Mouse (Mus musculus) megakaryocyte, embryonic 14.5 days (primary cell): ENCODE results near the gene Mcrip1. TPM values are rescaled to one million over a fixed set of nuclear protein-coding genes. Genes with fewer than 3 reads are reported as not detected.
"Not testable (repeated sequence)": the region's sequence is repeated elsewhere in the genome, so short reads cannot be mapped to it uniquely, and the experiment has no call there.

Experiments used
- H3K27me3 ChIP-seq: replicated peaks from 2 replicates; pipeline ENCODE3; 2012; ENCODE audit warnings: inconsistent platforms
- H3K36me3 ChIP-seq: replicated peaks from 2 replicates; pipeline ENCODE3; 2012; ENCODE audit warnings: low read length, inconsistent platforms, mixed read lengths
- H3K4me1 ChIP-seq: 2 replicates; pipeline ENCODE4 v1.6.1; 2012; ENCODE audit warnings: inconsistent platforms
- H3K4me3 ChIP-seq: replicated peaks from 2 replicates; pipeline ENCODE3; 2012; ENCODE audit warnings: moderate library complexity, mild to moderate bottlenecking, inconsistent platforms
- H3K9me3 ChIP-seq: 2 replicates; pipeline ENCODE4 v1.6.1; 2012; ENCODE audit warnings: inconsistent platforms
- FLI1 ChIP-seq: IDR thresholded peaks from 2 replicates; pipeline ENCODE4 v1.6.1; 2012; ENCODE audit warnings: low read length, inconsistent platforms, mixed read lengths
- GATA1 ChIP-seq: IDR thresholded peaks from 3 replicates; pipeline ENCODE4 v1.6.1; 2012; ENCODE audit warnings: mixed read lengths, low read length, inconsistent platforms, borderline replicate concordance
- polyA plus RNA-seq: library from polyadenylated mRNA; stranded (reverse); fragments of >175 nt; gene quantifications from 2 replicates; pipeline ENCODE4 v1.2.3, GENCODE M21; 2012; ENCODE audit warnings: low replicate concordance; ENCODE audit not compliant: insufficient read depth

Gene Mcrip1
- polyA plus RNA-seq, 1 experiment, result 227 TPM

DNA sequence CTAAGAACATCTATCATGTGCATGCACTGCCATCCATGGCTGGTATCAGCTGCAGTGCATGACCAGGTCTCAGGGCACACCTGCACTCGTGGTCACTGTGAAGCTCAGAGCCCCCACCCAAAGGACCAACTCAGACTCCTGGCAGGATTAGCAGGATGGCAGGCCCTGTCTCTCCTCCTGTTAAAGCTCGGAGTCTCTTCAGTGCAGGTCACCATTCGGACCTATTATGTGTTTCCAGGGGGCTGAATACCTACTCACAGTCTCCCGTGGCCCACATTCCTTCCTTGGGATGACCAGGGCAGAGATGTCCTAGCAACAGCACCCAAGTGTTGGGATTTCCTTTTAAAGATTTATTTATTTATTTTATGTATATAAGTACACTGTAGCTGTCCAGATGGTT, 32.4 kb downstream of the Mcrip1 start:
- Histone ChIP-seq H3K36me3 (peaks cover 2% of the 10 kb centered on the region), H3K9me3 (peaks cover 4% of the 10 kb centered on the region; the same call in 1 of the 2 replicates), H3K27me3 (peaks cover 2% of the 10 kb centered on the region), H3K4me1 (peaks cover 62% of the 10 kb centered on the region), H3K4me3 (no peak overlapping the region)
- TF ChIP-seq FLI1 (no peak), GATA1 (no peak)

DNA sequence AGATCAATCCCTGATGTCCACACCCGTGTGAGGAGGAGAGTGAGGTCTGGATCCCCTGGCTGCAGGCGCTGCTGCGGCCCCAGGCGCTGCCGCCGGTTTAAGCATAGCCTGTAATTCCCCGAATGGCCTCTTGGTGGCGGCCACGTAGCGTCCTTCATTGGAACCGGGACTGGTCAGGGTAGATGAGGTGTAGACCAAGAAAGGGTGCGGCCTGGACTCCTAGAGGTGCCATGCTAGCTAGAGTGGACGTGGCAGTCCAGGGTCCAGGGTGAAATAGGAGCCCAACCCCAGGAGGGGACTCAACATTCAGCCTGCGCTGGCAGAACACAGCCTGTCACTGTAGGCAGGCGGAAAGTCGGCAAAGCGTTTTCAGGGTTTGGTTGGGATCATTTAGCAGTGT, 33.9 kb downstream of the Mcrip1 start:
- TF ChIP-seq FLI1, result no peak
- TF ChIP-seq GATA1, result no peak
- H3K9me3 ChIP-seq, result no peaks in the 10 kb centered on the region
- H3K36me3 ChIP-seq, result no peaks in the 10 kb centered on the region
- H3K27me3 ChIP-seq, result no peaks in the 10 kb centered on the region
- H3K4me3 ChIP-seq, result peak overlapping the region; percentile 83
- peaks cover 69% of the 10 kb centered on the region for H3K4me1 ChIP-seq

DNA sequence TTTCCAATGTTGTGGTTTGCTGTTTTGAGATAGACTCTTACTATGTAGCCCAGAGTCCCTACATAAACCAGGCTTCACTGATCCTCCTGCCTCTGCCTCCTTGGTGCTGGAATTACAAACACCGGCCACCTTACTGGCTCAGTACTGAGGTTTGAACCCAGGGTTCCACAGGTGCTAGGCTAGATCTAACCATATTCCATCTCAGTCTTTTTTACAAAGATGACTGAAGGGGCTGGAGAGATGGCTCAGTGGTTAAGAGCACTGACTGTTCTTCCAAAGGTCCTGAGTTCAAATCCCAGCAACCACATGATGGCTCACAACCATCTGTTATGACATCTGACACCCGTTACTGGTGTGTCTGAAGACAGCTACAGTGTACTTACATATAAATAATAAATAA, 35.3 kb downstream of the Mcrip1 start:
- H3K4me3 ChIP-seq, H3K9me3 ChIP-seq, H3K27me3 ChIP-seq, H3K36me3 ChIP-seq: not testable (repeated sequence)
- peaks cover 69% of the 10 kb centered on the region for H3K4me1 ChIP-seq

DNA sequence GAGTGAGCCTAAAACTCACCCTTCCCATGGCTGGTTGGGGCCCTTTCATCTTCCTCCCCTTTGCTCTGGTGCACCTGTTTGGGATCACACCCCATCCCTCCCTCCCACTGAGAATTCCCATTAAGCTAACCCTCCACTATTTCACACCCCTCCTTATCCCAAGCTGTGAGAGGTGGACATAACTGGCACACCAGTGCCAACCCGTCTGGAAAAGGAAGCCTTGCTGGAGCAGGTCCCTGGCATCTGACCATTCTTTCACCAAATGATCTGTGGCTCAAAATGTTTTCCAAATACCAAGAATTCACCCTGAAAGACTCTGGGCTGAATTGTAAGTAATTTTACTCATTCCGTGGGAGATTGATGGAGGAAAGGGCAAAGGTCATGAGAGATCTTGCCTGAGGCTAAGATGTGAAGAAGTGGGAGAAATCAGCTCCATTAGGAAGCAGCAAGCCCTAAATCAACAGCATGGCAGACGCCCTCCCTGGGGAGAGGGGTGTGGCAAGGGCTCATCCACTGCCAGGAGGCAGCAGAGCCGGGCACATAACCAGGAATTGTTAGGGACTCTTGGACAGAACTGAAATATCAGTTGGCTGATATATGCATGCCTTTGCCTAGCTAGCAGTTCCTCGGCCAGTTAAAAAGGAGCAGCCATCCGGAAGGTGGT, 36.6 kb downstream of the Mcrip1 start:
- Histone ChIP-seq H3K4me3 (no peak overlapping the region), H3K27me3 (no peaks in the 10 kb centered on the region), H3K9me3 (no peaks in the 10 kb centered on the region), H3K4me1 (peaks cover 68% of the 10 kb centered on the region), H3K36me3 (no peaks in the 10 kb centered on the region)
- TF ChIP-seq FLI1 (no peak), GATA1 (no peak)

DNA sequence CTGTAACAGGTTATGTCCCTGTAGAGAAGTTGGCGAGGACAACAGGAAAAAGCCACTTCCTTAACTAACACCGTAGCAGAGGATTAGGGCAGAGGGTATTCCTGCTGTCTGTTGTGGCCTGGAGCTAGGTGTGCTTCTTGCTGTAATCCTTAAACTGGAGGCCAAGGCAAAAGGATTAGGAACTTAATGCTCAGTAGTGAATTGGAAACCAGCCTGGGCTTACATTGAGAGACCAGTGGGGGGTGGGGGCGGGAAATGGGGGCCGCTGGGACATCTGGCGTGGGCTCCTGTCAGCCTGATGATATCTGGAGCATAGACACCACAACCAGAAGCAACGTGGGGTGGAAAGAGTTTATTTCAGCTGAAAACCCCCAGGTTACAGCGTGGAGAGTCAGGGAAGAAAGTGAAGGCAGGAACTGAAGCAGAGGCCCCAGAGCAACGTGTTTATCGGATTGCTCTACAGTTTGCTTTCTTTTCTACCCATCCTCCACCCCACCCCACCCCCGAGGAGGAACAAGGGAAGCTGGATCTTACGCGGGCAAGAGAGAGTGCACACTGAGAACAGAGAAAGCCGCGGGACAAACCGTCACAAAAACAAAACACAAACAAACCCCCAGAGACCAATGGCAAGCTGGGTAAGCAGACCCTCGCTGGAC, 39.0 kb downstream of the Mcrip1 start:
- peaks cover 1% of the 10 kb centered on the region for H3K27me3 ChIP-seq
- H3K36me3 ChIP-seq, result no peaks in the 10 kb centered on the region
- no peak for TF ChIP-seq GATA1
- TF ChIP-seq FLI1, result no peak
- peaks cover 75% of the 10 kb centered on the region for H3K4me1 ChIP-seq
- no peaks in the 10 kb centered on the region for H3K9me3 ChIP-seq
- peak overlapping the region; percentile 90 for H3K4me3 ChIP-seq

DNA sequence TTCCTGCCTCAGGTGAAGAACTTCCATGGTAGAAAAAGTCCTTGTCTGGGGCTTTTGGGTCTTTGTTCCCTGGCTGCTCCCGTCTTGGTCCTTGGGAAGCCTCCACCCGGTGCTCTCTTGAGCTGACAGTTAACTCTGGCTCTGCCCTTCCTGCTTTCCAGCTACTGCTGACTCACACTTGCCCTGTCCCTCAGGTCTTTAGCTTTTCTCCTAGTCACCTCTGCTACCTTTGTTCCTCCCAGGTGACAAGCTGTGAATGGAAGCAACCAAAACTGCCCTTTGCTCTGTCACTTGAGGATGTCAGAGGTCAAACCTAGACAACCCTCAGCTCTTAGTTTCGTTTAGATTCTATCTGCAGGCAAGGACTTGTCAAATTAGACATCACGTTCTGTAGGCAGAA, 39.6 kb downstream of the Mcrip1 start:
- peak overlapping the region; percentile 90 for H3K4me3 ChIP-seq
- peaks cover 4% of the 10 kb centered on the region for H3K27me3 ChIP-seq

DNA sequence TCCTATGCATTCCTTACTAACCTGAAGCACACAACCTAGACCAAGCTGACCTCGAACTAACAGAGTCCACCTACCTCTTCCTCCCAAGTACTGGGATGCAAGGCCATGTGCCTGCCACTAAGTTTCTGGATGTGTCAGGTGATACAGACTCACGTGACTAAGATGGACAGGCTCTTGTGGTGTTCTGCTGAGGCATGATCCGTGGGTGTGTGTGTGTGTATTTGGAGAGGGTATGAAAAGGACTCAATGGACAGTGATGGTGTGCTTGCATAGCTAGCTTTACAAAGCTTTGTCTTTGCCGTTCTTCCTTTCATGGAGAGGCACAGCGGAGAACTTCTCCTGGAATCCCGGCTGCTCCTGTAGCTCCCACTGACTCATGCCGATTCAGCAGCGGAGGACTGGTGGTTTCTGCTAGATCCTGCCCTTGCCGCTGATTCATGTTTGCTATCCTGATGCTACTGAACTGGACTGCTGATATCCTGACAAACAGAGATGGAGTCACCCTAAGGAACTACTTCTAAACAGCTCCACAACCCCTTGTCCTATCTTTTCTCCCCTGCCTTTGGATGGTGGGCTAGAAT, 41.1 kb downstream of the Mcrip1 start:
- Histone ChIP-seq H3K4me3 (peak overlapping the region; percentile 64), H3K4me1 (peaks cover 66% of the 10 kb centered on the region), H3K27me3 (peaks cover 11% of the 10 kb centered on the region)

More for the DNA sequence above, 39.6 kb downstream of the Mcrip1 start:
- TF ChIP-seq GATA1 (no peak), FLI1 (no peak)
- Histone ChIP-seq H3K36me3 (no peaks in the 10 kb centered on the region), H3K4me1 (peaks cover 71% of the 10 kb centered on the region), H3K9me3 (no peaks in the 10 kb centered on the region)

DNA sequence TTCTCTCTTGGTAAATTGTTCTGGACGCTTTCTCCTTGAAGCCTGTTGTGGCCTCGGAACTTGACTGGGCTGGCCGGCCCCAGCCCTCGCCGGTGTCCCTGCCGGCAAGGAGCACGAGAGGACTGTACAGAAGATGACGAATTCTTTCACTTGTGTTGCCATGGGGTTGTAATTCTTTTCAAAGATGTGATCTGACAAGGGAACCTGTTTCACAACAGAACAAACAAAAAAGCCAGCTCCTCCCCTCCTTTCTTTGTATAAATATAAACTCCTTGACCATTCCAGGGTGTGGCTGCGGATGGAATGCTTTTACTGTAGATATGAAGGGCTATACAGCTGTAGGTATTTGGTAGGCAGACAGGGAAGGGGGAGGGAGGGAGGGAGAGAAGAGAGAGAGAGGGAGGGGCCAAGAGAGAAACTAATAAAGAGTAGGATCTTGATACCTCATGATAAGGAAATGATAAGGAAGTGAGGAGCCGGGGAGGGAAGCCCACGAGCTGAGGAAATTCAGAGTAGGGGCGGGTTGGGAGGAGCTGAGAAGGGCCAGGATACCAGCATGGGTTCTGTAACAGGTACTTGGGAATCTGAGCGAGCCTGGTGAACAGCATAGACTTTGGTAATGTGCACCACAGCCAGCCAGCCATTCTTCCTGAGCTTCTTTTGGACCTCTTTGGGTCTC, 41.8 kb downstream of the Mcrip1 start:
- no peaks in the 10 kb centered on the region for H3K9me3 ChIP-seq
- H3K4me3 ChIP-seq, result peak overlapping the region; percentile 64
- H3K36me3 ChIP-seq, result no peaks in the 10 kb centered on the region
- TF ChIP-seq GATA1 (no peak), FLI1 (no peak)
- peaks cover 15% of the 10 kb centered on the region for H3K27me3 ChIP-seq
- peaks cover 65% of the 10 kb centered on the region for H3K4me1 ChIP-seq

More for the DNA sequence above, 41.1 kb downstream of the Mcrip1 start:
- no peaks in the 10 kb centered on the region for H3K36me3 ChIP-seq
- H3K9me3 ChIP-seq, result no peaks in the 10 kb centered on the region
- no peak for TF ChIP-seq GATA1
- no peak for TF ChIP-seq FLI1

DNA sequence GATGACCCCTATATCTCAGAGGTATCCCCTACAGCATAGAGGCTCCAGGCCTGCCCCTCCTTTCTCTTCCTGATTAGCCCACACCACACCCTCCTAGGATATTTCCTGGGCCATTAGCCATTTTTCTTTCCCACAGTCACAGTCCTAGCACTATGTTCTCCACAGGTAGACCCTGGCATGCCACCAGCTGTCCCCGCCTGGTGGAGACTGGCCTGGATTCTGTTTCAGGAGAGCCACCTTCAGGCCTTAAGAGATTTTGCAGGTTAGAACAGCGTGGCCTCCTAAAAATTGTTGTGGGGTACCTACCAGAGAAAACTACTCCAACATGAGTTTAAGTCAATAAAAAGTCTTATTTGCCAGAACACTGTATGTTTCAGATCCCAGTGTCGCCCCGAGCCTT, 42.6 kb downstream of the Mcrip1 start:
- Histone ChIP-seq H3K27me3 (peaks cover 15% of the 10 kb centered on the region), H3K4me3 (no peak overlapping the region), H3K36me3 (no peaks in the 10 kb centered on the region), H3K4me1 (peaks cover 63% of the 10 kb centered on the region), H3K9me3 (no peaks in the 10 kb centered on the region)
- TF ChIP-seq FLI1 (no peak), GATA1 (no peak)

DNA sequence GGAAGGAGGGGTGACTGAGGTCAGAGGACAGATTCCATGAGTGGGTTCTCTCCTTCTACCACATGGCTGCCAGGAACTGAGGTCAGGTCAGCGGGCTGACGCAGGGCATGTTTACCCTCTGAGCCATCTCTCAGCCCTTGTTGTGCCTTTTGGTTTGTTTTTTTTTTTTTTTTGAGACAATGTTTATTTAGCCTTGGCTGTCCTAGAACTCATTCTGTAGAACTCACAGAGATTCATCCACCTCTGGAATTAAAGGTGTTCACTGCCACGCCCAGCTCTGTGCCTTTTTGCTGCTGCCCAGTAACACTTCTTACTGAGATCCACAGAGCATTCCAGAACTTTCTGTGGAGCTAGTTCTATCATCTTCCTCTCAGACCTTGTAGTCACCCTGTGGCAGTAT, 43.9 kb downstream of the Mcrip1 start:
- H3K36me3 ChIP-seq, result no peaks in the 10 kb centered on the region
- peaks cover 16% of the 10 kb centered on the region for H3K27me3 ChIP-seq
- H3K4me3 ChIP-seq, result no peak overlapping the region
- no peaks in the 10 kb centered on the region for H3K9me3 ChIP-seq
- TF ChIP-seq FLI1 (no peak), GATA1 (no peak)
- peaks cover 60% of the 10 kb centered on the region for H3K4me1 ChIP-seq
